Mouse (Mus musculus): ENCODE data around the gene Grasp.

DNA sequence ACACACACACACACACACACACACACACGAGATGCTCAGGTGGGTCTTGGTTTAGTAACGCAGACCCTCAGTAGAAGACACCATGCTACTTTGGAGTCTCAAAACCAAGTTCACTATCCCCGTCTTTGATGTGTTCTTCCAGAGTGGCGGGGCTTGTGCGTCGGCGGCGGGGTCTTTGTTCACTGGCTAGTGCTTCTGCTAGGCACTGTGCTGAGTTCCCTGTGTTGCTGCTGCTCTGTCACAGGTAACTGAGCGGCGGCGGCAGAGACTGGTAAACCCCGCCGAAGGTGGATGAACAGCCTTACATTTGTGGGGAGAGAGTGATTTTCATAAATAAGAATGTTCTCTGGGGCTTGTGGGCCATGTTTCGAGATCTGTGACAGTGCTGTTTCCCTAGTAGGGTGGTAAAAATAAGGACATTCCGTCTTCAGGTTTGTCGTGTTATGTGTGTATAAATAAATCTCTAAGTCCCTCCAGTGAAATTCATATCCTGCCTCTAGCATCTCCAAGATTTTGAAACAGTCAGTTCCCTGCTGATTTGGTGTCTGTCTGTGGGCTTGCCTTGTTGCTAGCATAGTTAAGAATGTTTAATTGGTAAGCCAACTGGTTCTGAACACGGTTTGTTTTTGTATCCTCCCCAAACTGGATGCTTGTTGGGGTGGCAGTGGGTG lies 48.2 kb upstream of the Grasp start:
- TF ChIP-seq POLR2AphosphoS2 (IDR thresholded peaks at IDR 0.05; ENCODE audit: insufficient read length, low read depth) (no peak), MAX (IDR thresholded peaks at IDR 0.05; ENCODE audit: low read depth) (no peak), POLR2A (IDR thresholded peaks at IDR 0.05; ENCODE audit: insufficient read length, low read depth) (no peak), REST (IDR thresholded peaks at IDR 0.05; ENCODE audit: insufficient read depth, insufficient read length) (no peak), USF1 (IDR thresholded peaks at IDR 0.05; ENCODE audit: low read depth) (no peak), TCF12 (IDR thresholded peaks at IDR 0.05; ENCODE audit: insufficient read depth, poor library complexity, severe bottlenecking) (no peak), MYOD1 (IDR thresholded peaks at IDR 0.05; ENCODE audit: control insufficient read depth in 1 of 3, insufficient read length in 2 of 3, low read depth in 2 of 3) (no peak)
